Mouse (Mus musculus) Patski (cell line): Measurements from ENCODE around the gene Megf8. TPM values are rescaled to one million over a fixed set of nuclear protein-coding genes. Genes with fewer than 3 reads are reported as not detected.

Experiments used
- ATAC-seq: fragments of 100-300 bp; one replicate; pipeline ENCODE4 v1.8.0; 2021
- CTCF ChIA-PET: fragments of 350-600 bp; sonication (Branson Sonifier 250); formaldehyde crosslinking; loops from one replicate; lab custom pipeline; 2022; ENCODE audit warnings: inconsistent platforms; lab: Charles Lee
- POLR2A ChIA-PET: fragments of 350-600 bp; sonication (Branson Sonifier 250); formaldehyde crosslinking; loops from one replicate; lab custom pipeline; 2022; ENCODE audit warnings: antibody characterized with exemption, inconsistent platforms; lab: Charles Lee
- DNase-seq: peaks from one replicate; pipeline ENCODE4 v3.0.0-alpha.2; 2011; ENCODE audit warnings: low read depth, low spot score
- H3K27me3 ChIP-seq: fragments of 371-371 bp; one replicate; pipeline ENCODE4 v1.5.1; 2021
- CTCF ChIP-seq: fragments of 100-300 bp; IDR thresholded peaks from one replicate; pipeline ENCODE4 v1.5.1; 2021
- in situ Hi-C: fragments of 300-500 bp; cut with MboI; formaldehyde crosslinking; loops from 3 replicates; pipeline ENCODE4 v1.11.1; 2018; ENCODE audit warnings: low pct_unique_long_range_greater_than_20kb, mixed read lengths
- polyA plus RNA-seq: library from polyadenylated mRNA; unstranded; gene quantifications from one replicate; pipeline ENCODE4 v1.2.3, GENCODE M21; 2021

Gene Megf8
- polyA plus RNA-seq, 1 experiment from 2014 or later = 105 TPM

GRCm38 (mm10) chr7:25306614-25306996, 10.4 kb upstream of the Megf8 start:
- peaks cover 12% of the 10 kb centered on the region for H3K27me3 ChIP-seq
- ChIA-PET CTCF (interaction anchor here (1.5 to 2.7 kb wide), 2 partner anchors 9 to 10 kb away, joined by 4 to 9 read pairs; partner anchors contain the start of genes Megf8 and Pafah1b3), POLR2A (no interaction called here)
- no peak for ATAC-seq
- no peak for DNase-seq
- no peak for TF ChIP-seq CTCF
- in situ Hi-C loops = no loop called here

GRCm38 (mm10) chr7:25308702-25309318, 8.2 kb upstream of the Megf8 start:
- H3K27me3 ChIP-seq = peaks cover 12% of the 10 kb centered on the region
- no peak for DNase-seq
- no peak for TF ChIP-seq CTCF
- ChIA-PET CTCF (no interaction called here), POLR2A (no interaction called here)
- in situ Hi-C loops = no loop called here
- no peak for ATAC-seq

- TF ChIP-seq CTCF = no peak
- POLR2A ChIA-PET = interaction anchor here (0.7 to 0.9 kb wide), 2 partner anchors 25 to 120 kb away, joined by 3 read pairs; no protein-coding TSS in a partner anchor
- H3K27me3 ChIP-seq = peaks cover 7% of the 10 kb centered on the region
- in situ Hi-C loops = no loop called here
- CTCF ChIA-PET = interaction anchor here (1.1 kb wide), 1 partner anchor 8 kb away, joined by 3 read pairs; the partner anchor contains the start of gene Prr19
- ATAC-seq (no peak), DNase-seq (no peak)
Measured at GRCm38 (mm10) chr7:25309425-25309824, 7.5 kb upstream of the Megf8 start.

GRCm38 (mm10) chr7:25311193-25311592, 5.8 kb upstream of the Megf8 start:
- no peak for TF ChIP-seq CTCF
- ATAC-seq (no peak), DNase-seq (no peak)
- peaks cover 7% of the 10 kb centered on the region for H3K27me3 ChIP-seq
- POLR2A ChIA-PET = interaction anchor here (1.0 kb wide), 1 partner anchor 13 kb away, joined by 3 read pairs; the partner anchor contains the start of gene Pafah1b3
- CTCF ChIA-PET = interaction anchor here (1.2 to 2.0 kb wide), 4 partner anchors 13 to 91 kb away, joined by 3 to 11 read pairs (median 3); partner anchors contain the start of gene Pafah1b3
- in situ Hi-C loops = loop anchor here (5.0 kb wide), 1 partner anchor 69 kb away; no protein-coding TSS in a partner anchor

- TF ChIP-seq CTCF = no peak
- ATAC-seq (no peak), DNase-seq (no peak)
- ChIA-PET POLR2A (interaction anchor here (1.9 kb wide), 1 partner anchor 34 kb away, joined by 4 read pairs; no protein-coding TSS in a partner anchor), CTCF (interaction anchor here (1.1 to 1.8 kb wide), 5 partner anchors 10 to 73 kb away, joined by 3 to 8 read pairs (median 3); partner anchors contain the start of gene Pafah1b3)
- in situ Hi-C loops = loop anchor here (5.0 kb wide), 1 partner anchor 71 kb away; no protein-coding TSS in a partner anchor
- no peaks in the 10 kb centered on the region for H3K27me3 ChIP-seq
Measured at GRCm38 (mm10) chr7:25313325-25313724, 3.6 kb upstream of the Megf8 start.

- CTCF ChIA-PET = no interaction called here
- in situ Hi-C loops = loop anchor here (5.0 kb wide), 1 partner anchor 72 kb away; no protein-coding TSS in a partner anchor
- POLR2A ChIA-PET = interaction anchor here (1.9 kb wide), 1 partner anchor 35 kb away, joined by 4 read pairs; no protein-coding TSS in a partner anchor
- no peak for DNase-seq
- TF ChIP-seq CTCF = no peak
- H3K27me3 ChIP-seq = no peaks in the 10 kb centered on the region
- no peak for ATAC-seq
Measured at GRCm38 (mm10) chr7:25314606-25315305, 2.2 kb upstream of the Megf8 start.

GRCm38 (mm10) chr7:25315306-25316041, 1.5 kb upstream of the Megf8 start:
- ATAC-seq (no peak), DNase-seq (no peak)
- in situ Hi-C loops = no loop called here
- no peak for TF ChIP-seq CTCF
- CTCF ChIA-PET = interaction anchor here (1.1 to 2.2 kb wide), 14 partner anchors 9 to 87 kb away, joined by 3 to 17 read pairs (median 7); partner anchors contain the start of genes Cic, Pafah1b3, Prr19 and Tmem145
- POLR2A ChIA-PET = no interaction called here
- no peaks in the 10 kb centered on the region for H3K27me3 ChIP-seq

GRCm38 (mm10) chr7:25317446-25317999, 559 bp downstream of the Megf8 start:
- DNase-seq (no peak), ATAC-seq (no peak)
- TF ChIP-seq CTCF = no peak
- POLR2A ChIA-PET = interaction anchor here (0.6 to 1.0 kb wide), 3 partner anchors 8 to 69 kb away, joined by 3 to 5 read pairs (median 4); no protein-coding TSS in a partner anchor
- CTCF ChIA-PET = interaction anchor here (1.7 to 2.2 kb wide), 4 partner anchors 16 to 85 kb away, joined by 8 to 17 read pairs (median 14); partner anchors contain the start of genes Pafah1b3 and Prr19
- in situ Hi-C loops = no loop called here
- H3K27me3 ChIP-seq = no peaks in the 10 kb centered on the region

- DNase-seq = no peak
- ATAC-seq = no peak
- ChIA-PET POLR2A (no interaction called here), CTCF (interaction anchor here (1.0 to 1.5 kb wide), 3 partner anchors 9 to 41 kb away, joined by 3 to 6 read pairs (median 3); no protein-coding TSS in a partner anchor)
- H3K27me3 ChIP-seq = no peaks in the 10 kb centered on the region
- in situ Hi-C loops = no loop called here
- no peak for TF ChIP-seq CTCF
Measured at GRCm38 (mm10) chr7:25322058-25322484, 5.1 kb downstream of the Megf8 start.
